Mouse (Mus musculus) spleen, adult 12 weeks (tissue): ENCODE measurements around the gene Vmn2r38.
"Not testable (repeated sequence)": the region's sequence is repeated elsewhere in the genome, so short reads cannot be mapped to it uniquely, and the experiment has no call there.

Experiments
- DNase-seq: peaks from one replicate; pipeline ENCODE4 v3.0.0; 2022; ENCODE audit warnings: low spot score

Vmn2r38 gene

DNA sequence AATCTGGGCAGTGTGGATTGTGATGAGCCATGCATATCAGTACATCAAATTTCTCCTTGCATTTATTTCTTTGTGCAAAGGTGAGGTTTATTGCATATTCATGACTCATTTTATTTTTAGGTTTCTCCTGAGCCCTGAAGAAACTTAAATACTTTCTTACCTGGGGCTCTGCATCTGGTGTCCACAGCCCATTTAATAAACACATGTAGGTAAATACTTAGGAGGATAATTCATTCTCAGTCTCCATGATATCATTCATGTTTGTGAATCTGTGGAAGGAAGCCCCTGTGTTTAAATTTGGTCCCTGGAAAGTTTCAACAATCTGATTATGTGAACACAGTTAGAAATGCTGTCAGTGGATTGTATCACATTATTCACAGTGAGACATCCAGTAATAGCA, at the start of gene Vmn2r38:
Gene Vmn2r38 (minus strand): TSS at position 101 of the 400 bp plus-strand sequence.
- not testable (repeated sequence) for DNase-seq

DNA sequence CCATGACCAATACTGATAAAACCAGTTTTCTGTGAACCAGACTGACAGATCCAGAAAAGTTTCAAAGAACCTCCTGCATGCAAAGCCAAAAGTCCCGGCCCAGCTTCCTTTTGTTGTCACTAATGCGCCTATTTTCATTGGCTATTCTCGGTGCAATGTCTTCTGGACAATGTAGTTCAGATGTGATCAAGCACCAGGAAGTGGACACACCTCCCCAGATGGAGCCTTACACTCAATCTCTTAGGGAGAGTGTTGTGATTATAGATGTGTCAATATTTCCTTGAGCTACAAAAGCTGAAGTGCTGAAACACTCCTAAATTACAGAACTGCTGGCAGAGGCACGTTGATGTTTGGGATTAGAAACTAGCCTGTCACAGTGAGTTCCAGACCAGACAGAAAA, 32.3 kb downstream of the Vmn2r38 start:
- not testable (repeated sequence) for DNase-seq

DNA sequence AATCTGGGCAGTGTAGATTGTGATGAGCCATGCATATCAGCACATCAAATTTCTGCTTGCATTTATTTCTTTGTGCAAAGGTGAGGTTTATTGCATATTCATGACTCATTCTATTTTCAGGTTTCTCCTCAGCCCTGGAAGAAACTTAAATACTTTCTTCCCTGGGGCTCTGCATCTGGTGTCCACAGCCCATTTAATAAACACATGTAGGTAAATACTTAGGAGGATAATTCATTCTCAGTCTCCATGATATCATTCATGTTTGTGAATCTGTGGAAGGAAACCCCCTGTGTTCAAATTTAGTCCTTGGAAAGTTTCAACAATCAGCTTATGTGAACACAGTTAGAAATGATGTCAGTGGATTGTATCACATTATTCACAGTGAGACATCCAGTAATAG, 67.0 kb downstream of the Vmn2r38 start, which contains the start of gene Vmn2r39:
Gene Vmn2r39 (minus strand): TSS at position 101 of the 400 bp plus-strand sequence.
- DNase-seq, result not testable (repeated sequence)
